Mouse (Mus musculus): ENCODE measurements at regions not wholly inside any gene's neighbourhood (a gene's known extent, or its start where the extent isn't known, plus 50 kb on each side); places are given as distances from the start of the nearest gene placed in this dataset.

- ATAC-seq (ENCODE audit: low FRiP score, low read depth) (peak; percentile 37; the same call in 1 of the 2 replicates), DNase-seq (ENCODE audit: low spot score) (peak; percentile 60)
- H3K4me1 ChIP-seq (ENCODE audit: control insufficient read depth, insufficient read depth, low read length), result peaks cover 7% of the 10 kb centered on the region
These were observed 434.4 kb downstream of the Hace1 start for GRCm38 (mm10) chr10:46011916-46012596.

GRCm38 (mm10) chr10:46012599-46012998 is 435.0 kb downstream of the Hace1 start:
- TF ChIP-seq POLR2A (IDR thresholded peaks at IDR 0.05; ENCODE audit: borderline replicate concordance, extremely low read depth, insufficient read depth, insufficient read length), result no peak
- ATAC-seq (ENCODE audit: low FRiP score, low read depth) (no peak), DNase-seq (ENCODE audit: low spot score) (no peak)
- Histone ChIP-seq H3K4me1 (ENCODE audit: control insufficient read depth, insufficient read depth, low read length) (peaks cover 7% of the 10 kb centered on the region), H3K9me3 (ENCODE audit: control insufficient read depth, low read length) (no peaks in the 10 kb centered on the region), H3K9ac (ENCODE audit: low read depth, low read length, severe bottlenecking) (no peak overlapping the region), H3K27ac (replicated peaks; ENCODE audit: low read depth, low read length) (no peak overlapping the region), H3K4me2 (replicated peaks; ENCODE audit: low read depth, low read length, severe bottlenecking) (no peak overlapping the region), H3K36me3 (ENCODE audit: control insufficient read depth, insufficient read depth, low read length) (no peaks in the 10 kb centered on the region), H3K4me3 (replicated peaks; ENCODE audit: low read length) (no peak overlapping the region), H3K27me3 (ENCODE audit: control insufficient read depth, insufficient read depth, low read length) (no peaks in the 10 kb centered on the region)
- WGBS, result 57% methylated on average over 6 of the region's 6 CpGs

More at GRCm38 (mm10) chr10:46011916-46012596, 434.4 kb downstream of the Hace1 start:
- Histone ChIP-seq H3K4me3 (replicated peaks; ENCODE audit: low read length) (no peak overlapping the region), H3K36me3 (ENCODE audit: control insufficient read depth, insufficient read depth, low read length) (no peaks in the 10 kb centered on the region), H3K27ac (replicated peaks; ENCODE audit: low read depth, low read length) (no peak overlapping the region), H3K9ac (ENCODE audit: low read depth, low read length, severe bottlenecking) (no peak overlapping the region), H3K27me3 (ENCODE audit: control insufficient read depth, insufficient read depth, low read length) (no peaks in the 10 kb centered on the region), H3K9me3 (ENCODE audit: control insufficient read depth, low read length) (no peaks in the 10 kb centered on the region), H3K4me2 (replicated peaks; ENCODE audit: low read depth, low read length, severe bottlenecking) (no peak overlapping the region)
- WGBS, result 30% methylated on average over 12 of the region's 12 CpGs
- no peak for TF ChIP-seq POLR2A (IDR thresholded peaks at IDR 0.05; ENCODE audit: borderline replicate concordance, extremely low read depth, insufficient read depth, insufficient read length)

DNA sequence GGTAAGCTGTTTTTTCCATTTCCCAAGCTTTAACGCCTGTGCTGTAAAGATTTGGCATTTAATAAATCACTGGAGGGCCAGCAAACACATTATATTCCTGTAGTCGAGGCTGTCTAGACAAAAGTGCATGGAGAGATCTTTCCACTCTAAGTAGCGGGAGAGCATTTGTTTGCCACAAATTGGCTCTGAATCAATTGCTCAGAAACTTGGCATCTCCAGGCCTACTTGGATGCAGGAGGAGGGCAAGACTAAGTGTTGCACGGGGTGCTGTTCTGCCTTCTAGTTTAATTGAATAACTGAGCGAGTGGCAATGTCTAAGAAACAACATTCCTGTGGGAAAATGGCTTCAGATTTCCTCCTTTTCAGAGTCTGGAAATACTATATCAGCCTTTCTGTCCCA is 438.7 kb downstream of the Hace1 start:
- Histone ChIP-seq H3K9ac (ENCODE audit: low read depth, low read length, severe bottlenecking) (no peak overlapping the region), H3K9me3 (ENCODE audit: control insufficient read depth, low read length) (no peaks in the 10 kb centered on the region), H3K27ac (replicated peaks; ENCODE audit: low read depth, low read length) (no peak overlapping the region), H3K4me2 (replicated peaks; ENCODE audit: low read depth, low read length, severe bottlenecking) (no peak overlapping the region), H3K36me3 (ENCODE audit: control insufficient read depth, insufficient read depth, low read length) (no peaks in the 10 kb centered on the region), H3K4me3 (replicated peaks; ENCODE audit: low read length) (no peak overlapping the region), H3K4me1 (ENCODE audit: control insufficient read depth, insufficient read depth, low read length) (peaks cover 7% of the 10 kb centered on the region), H3K27me3 (ENCODE audit: control insufficient read depth, insufficient read depth, low read length) (no peaks in the 10 kb centered on the region)
- 22% methylated on average over 5 of the region's 5 CpGs for WGBS
- no peak for ATAC-seq (ENCODE audit: low FRiP score, low read depth)
- no peak for TF ChIP-seq POLR2A (IDR thresholded peaks at IDR 0.05; ENCODE audit: borderline replicate concordance, extremely low read depth, insufficient read depth, insufficient read length)
- DNase-seq (ENCODE audit: low spot score), result peak; percentile 14

DNA sequence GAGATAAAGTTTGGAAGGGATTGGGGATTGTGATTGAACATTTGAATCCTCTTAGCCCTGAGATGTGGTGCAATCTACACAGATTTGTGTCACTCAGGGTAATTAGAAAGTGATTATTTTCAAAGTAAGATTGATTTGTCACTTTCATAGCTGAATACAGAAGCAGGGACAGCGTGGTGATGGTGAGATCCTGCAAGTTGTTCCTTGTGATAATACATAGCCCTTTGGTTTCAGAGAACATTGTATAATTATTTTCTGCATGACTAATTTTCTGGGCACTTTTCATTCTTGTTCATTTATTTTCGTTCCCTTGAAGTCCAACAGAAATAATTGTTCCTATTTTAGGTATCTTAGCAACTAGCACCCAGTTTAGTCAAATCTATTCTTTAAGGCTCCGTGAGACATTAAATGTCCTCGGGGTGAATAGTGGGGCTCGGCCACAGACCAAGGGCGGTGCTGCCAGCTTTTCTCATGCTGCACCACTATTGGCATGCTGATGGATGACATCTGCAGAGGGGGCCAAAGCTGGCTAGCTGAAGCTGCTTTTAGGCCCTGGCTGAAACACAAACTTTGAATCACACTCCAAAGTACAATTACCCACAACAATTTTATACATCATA is 468.0 kb downstream of the Hace1 start:
- ATAC-seq (ENCODE audit: low FRiP score, low read depth) (no peak), DNase-seq (ENCODE audit: low spot score) (no peak)
- H3K4me1 ChIP-seq (ENCODE audit: control insufficient read depth, insufficient read depth, low read length), result no peaks in the 10 kb centered on the region
- H3K4me2 ChIP-seq (replicated peaks; ENCODE audit: low read depth, low read length, severe bottlenecking), result no peak overlapping the region
- no peak overlapping the region for H3K9ac ChIP-seq (ENCODE audit: low read depth, low read length, severe bottlenecking)
- no peak overlapping the region for H3K27ac ChIP-seq (replicated peaks; ENCODE audit: low read depth, low read length)
- no peak overlapping the region for H3K4me3 ChIP-seq (replicated peaks; ENCODE audit: low read length)
- H3K36me3 ChIP-seq (ENCODE audit: control insufficient read depth, insufficient read depth, low read length), result no peaks in the 10 kb centered on the region
- 71% methylated on average over 6 of the region's 6 CpGs for WGBS
- no peaks in the 10 kb centered on the region for H3K27me3 ChIP-seq (ENCODE audit: control insufficient read depth, insufficient read depth, low read length)
- no peak for TF ChIP-seq POLR2A (IDR thresholded peaks at IDR 0.05; ENCODE audit: borderline replicate concordance, extremely low read depth, insufficient read depth, insufficient read length)
- no peaks in the 10 kb centered on the region for H3K9me3 ChIP-seq (ENCODE audit: control insufficient read depth, low read length)

DNA sequence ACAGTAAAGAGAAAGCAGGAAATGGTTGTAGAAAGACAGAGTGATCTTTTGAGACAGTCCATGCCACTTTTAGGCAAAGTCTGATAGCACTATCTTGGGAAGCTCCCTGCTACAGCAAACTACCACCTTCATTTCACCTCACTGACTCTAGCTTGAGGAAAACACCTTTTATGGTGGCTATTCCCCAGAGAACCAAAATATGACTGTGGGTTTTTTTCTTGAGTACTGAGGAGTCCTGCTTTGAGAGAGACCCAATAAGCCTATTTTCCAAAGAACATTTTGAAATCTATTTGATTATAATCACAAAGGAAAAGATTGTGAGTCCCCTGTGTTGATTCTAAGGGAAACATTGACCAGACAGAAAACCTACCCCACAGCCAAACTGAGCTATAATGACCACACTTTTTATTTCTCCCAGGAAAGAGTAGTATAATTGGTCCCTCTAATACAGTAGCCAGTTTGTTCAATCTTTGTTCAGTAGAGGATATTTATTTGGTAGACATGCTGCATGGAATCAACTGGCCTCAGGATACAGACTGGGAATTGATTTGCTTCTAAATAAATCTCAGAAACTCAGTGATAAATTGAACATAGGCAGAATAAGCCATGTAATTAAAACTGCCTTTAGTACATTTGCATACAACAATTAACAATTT is 468.6 kb downstream of the Hace1 start:
- no peaks in the 10 kb centered on the region for H3K4me1 ChIP-seq (ENCODE audit: control insufficient read depth, insufficient read depth, low read length)
- no peak overlapping the region for H3K27ac ChIP-seq (replicated peaks; ENCODE audit: low read depth, low read length)
- H3K9me3 ChIP-seq (ENCODE audit: control insufficient read depth, low read length), result no peaks in the 10 kb centered on the region
- H3K9ac ChIP-seq (ENCODE audit: low read depth, low read length, severe bottlenecking), result no peak overlapping the region
- no peak overlapping the region for H3K4me3 ChIP-seq (replicated peaks; ENCODE audit: low read length)
- no peaks in the 10 kb centered on the region for H3K36me3 ChIP-seq (ENCODE audit: control insufficient read depth, insufficient read depth, low read length)
- DNase-seq (ENCODE audit: low spot score) (no peak), ATAC-seq (ENCODE audit: low FRiP score, low read depth) (no peak)
- no peak for TF ChIP-seq POLR2A (IDR thresholded peaks at IDR 0.05; ENCODE audit: borderline replicate concordance, extremely low read depth, insufficient read depth, insufficient read length)
- no peaks in the 10 kb centered on the region for H3K27me3 ChIP-seq (ENCODE audit: control insufficient read depth, insufficient read depth, low read length)
- H3K4me2 ChIP-seq (replicated peaks; ENCODE audit: low read depth, low read length, severe bottlenecking), result no peak overlapping the region
